Mouse (Mus musculus) C2C12 (cell line): ENCODE data around the gene Leo1.

Experiments used
- CTCF ChIP-seq: IDR thresholded peaks from one replicate; pipeline ENCODE4 v1.5.1; 2011; ENCODE audit not compliant: control insufficient read depth, insufficient read depth, insufficient read length
- MAX ChIP-seq: IDR thresholded peaks from one replicate; pipeline ENCODE4 v1.6.1; 2011; ENCODE audit warnings: mild to moderate bottlenecking, control low read depth
- MYOD1 ChIP-seq: IDR thresholded peaks from one replicate; pipeline ENCODE4 v1.6.1; 2011; ENCODE audit warnings: low read depth; ENCODE audit not compliant: control insufficient read depth, insufficient read length

GRCm38 (mm10) chr9:75467581-75467980, 26.3 kb downstream of the Leo1 start:
- TF ChIP-seq CTCF, result no peak
- TF ChIP-seq MYOD1, result no peak
- no peak for TF ChIP-seq MAX
